Mouse (Mus musculus): ENCODE results near the gene Zfp65.

Zfp65 gene

DNA sequence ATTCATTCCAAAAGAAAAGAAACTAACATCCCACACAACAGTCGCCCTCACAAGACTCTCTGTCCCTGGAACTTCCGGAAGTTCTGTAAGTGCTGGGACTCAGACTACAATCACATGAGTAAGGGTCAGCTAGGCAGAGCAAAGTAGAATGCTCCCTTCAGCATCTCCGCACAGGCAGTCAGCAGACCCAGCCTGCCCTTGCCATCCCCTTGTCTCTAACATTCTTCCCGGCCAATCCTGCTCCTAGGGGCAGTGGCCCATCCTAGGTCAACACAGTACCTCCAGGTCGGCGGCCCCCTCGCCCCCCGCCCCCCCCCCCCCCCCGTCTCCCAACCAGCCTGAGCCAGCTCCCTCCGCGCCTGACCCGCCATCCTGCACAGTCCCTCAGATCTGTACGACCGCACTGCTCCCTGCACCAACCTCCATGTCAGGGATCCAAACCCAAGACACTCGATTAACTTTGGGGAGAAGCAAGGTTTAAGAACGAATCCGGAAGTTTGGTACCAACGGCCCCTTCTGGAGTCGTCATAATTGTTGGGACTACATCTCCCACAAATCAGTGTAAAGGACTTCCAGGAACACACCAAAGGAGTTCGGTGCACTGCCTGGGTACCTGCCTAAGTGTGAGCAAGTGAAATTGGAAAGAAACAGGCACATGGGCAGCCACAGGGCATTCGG is at the start of gene Zfp65:
Zfp65 (minus strand) TSS at position 533 of the 678 bp plus-strand sequence.
- no peak for TF ChIP-seq GATA4 (IDR thresholded peaks at IDR 0.05; ENCODE audit: insufficient replicate concordance, low read length)

DNA sequence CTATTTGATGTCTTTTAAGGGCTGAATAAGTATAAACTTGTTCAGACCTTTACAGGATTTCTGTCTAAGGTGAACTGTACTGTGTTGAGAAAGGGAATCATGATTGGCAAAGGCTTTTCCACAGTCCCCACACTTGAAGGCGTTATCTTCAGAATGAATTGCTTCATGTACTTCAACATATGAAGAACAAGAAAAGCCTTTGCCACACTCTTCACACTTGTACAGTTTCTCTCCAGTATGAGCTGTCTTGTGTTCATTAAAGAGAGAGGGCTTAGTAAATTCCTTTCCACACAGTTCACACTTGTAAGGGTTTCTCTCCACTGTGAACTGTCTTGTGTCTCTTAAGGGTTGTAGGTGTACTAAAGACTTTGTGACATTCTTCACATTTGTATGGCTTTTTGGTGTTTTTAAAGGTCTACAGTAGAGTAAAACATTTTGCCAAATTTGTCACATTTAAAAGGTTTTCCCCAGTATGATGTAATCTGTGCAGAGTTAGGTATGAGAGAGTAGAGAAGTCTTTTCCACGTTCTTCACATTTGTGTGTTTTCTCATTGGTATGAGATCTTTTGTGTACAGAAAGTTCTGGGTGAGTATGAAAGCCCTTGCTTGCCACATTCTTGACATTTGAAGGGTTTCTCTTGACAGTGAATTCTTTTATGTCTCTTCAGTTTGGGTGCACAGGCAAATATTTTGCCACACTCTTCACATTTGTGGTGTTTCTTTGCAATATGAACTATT is 34.2 kb upstream of the Zfp65 start:
- TF ChIP-seq GATA4 (IDR thresholded peaks at IDR 0.05; ENCODE audit: insufficient replicate concordance, low read length), result no peak

DNA sequence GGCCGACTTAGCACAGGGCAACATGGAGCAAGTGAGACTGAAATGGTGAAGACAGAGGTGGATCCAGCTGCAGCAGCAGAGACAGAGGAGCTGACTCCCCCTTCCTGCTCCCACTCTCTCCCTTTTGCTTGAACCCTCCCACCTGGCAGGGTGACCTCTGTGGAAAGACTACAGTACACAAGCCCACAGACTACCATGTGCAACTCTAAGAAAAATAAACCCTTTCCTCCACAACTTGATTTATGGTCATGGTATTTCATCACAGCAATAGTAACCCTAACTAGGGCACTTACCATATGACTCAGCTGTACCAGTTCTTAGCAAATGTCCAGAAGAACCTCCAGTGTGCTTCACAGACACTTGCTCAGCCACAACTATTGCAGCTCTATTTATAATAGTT is 31.0 kb upstream of the Zfp65 start:
- TF ChIP-seq GATA4 (IDR thresholded peaks at IDR 0.05; ENCODE audit: insufficient replicate concordance, low read length), result no peak

DNA sequence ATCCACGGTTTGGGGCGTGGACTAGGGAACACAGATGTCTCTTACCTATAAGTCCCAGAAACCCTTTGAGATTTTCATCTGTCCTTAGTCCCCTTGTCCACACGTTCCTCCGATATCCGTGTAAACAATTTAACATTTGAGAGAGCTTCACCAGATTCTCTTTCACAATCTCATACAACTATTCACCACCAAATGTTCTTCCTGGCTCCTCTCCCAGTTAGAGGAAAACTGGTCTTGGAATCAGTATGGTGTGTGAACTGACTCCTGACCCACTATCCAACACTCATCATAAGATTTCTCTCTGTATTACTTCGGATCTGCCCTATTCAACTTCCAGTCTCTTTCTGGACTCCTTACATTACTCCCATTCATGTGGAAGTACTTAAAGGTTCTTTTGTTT is 26.8 kb upstream of the Zfp65 start:
- TF ChIP-seq GATA4 (IDR thresholded peaks at IDR 0.05; ENCODE audit: insufficient replicate concordance, low read length), result no peak

DNA sequence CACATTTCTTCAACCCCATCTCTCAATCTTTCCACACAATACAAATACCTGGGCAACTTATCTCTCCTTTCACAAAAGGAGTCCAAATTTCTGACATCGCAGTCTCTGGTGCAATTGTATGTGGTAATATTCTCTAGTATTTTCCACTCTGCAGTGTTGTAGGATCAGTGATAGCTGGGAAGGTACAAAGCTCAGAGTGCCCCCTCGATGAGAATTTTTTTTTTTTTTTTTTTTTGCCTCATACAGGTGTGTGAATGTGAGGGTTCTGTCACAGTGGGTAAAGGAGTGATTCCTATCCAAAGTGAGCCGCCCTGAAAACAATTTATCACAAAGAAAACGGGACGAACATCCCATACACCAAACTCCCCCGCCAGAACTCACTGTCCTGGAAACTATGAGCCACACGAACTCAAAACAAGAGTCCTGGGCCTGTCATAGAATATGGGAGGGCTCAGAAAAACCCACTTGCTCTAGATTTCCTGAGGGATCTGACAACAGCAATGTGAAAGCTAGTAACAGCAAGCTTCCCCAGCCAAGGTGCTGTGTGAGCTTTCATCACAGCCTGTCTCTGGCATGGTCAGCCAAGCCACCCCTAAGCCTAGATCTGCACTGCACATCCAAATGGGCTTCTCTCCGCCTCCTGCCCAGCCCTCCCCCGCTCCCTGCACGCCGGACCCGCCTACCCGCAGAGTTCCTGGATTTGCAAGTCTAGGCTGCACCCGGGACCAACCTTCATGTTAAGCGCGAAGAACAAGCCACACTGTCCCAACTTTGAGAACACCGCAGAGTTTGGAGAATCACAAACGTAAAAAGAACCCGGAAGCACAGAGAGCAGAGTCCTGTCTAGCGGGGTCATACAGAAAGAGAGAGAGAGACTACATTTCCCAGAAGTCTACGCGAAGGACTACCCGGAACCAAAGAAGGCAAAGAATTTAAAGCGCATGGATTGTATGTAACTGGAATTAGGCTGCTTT is 25.6 kb upstream of the Zfp65 start, which contains the start of gene Zfp85:
Zfp85 (minus strand) TSS at position 896 of the 974 bp plus-strand sequence.
- TF ChIP-seq GATA4 (IDR thresholded peaks at IDR 0.05; ENCODE audit: insufficient replicate concordance, low read length), result no peak

DNA sequence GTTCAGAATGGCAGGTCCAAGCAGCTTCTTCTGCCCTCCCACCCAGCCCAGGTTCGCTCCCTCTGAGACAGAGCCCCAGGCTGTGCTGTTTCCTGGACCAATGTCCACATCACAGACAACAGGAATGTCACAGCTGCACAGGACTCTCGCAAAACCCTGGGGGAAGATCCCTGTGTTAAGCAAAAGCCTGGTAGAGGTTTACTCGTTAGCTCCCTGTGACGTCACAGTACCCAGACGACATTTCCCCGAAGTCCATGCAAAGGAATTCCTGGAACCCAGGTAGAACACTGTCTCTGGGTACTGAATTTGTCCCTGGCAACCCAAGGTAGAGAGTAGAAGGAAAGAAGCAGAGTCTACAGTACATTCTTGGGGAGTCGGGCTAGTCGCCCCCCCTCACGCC is 14.9 kb upstream of the Zfp65 start:
- TF ChIP-seq GATA4 (IDR thresholded peaks at IDR 0.05; ENCODE audit: insufficient replicate concordance, low read length), result no peak

DNA sequence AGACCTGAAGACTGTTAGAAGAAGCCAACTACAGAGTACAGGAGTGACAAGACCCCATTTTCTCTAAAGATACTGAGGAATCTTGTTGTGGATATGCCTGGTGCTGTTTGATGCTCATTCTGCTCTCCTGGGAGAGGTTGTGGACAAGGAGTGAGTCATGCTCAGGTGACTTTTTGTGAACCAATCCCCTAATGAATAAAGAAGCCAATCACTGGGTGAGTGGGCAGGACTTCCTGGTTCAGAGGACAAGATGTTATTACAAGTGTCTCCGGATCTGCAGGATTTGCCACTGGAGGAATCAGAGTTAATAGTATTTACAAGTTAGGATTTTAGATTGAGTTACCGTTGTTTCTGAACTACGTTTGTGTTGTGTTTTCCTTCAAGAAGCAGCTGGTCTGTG is 14.0 kb upstream of the Zfp65 start:
- TF ChIP-seq GATA4 (IDR thresholded peaks at IDR 0.05; ENCODE audit: insufficient replicate concordance, low read length), result no peak

DNA sequence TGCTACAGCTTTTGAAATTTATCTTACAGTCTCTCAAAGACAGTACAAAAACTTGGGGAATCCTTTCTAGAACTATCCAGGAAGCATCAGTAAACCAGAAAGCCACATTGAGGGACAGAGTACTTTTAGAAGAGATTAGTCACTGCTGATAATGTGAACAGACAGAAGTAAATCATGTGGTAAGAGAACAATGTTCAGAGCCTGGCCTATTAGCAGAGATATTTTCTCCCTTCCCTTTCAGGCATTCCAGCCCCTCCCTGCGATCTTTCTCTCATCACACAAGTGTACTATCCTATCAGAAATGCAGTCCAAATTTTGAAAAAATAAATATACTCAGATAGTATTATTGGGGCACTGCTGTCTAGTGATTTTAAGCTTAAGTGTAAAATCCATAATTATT is 867 bp downstream of the Zfp65 start:
- no peak for TF ChIP-seq GATA4 (IDR thresholded peaks at IDR 0.05; ENCODE audit: insufficient replicate concordance, low read length)

DNA sequence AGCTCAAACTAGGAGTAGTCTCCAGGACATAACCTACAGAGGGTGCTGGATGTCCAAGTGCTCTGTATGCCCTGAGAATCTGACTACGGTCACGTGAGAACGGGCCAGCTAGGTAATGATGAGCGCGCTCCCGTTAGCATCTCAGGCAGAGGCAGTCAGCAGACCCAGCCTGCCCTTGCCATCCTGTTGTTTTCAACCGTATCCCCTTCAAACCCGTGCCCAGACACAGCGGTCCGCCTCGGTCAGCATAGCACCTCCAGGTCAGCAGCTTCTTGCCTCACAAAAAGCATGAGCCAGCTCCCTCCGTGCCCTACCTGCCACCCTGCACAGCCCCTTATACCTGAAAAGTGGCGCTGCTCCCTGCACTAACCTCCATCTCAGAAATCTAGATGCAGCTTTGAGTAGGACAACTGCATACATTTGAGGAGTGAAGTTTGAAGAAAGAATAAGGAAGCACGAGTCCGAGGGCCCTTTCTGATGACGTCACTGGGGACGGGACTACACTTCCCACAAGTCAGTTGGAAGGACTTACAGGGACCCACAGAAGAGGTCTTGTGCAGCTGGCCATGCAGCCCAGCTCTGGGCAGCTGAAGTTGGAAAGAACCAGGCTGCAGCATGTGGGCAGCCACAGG is 5.0 kb downstream of the Zfp65 start:
- no peak for TF ChIP-seq GATA4 (IDR thresholded peaks at IDR 0.05; ENCODE audit: insufficient replicate concordance, low read length)

DNA sequence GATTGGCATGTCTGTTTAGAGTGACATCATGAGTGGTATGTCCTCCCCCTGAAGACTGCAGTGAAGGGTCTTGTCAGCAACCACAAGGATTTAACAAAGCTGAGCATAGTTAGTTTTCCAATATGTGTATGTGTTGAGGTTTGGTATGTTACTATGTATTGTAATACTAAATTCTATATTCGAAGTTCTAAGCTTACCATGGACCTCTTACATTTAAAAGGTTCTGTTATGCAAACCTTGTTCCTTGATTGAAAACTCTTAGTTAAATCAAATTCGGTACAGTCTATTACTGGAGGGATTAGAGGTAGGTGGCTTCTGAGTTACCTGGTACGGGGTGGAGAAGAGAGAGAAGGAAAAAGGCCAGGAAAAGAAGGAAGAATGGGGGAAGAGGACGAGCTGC is 42.0 kb downstream of the Zfp65 start, which contains the start of gene Zfp738:
Zfp738 (minus strand) TSS at position 101 of the 400 bp plus-strand sequence.
- no peak for TF ChIP-seq GATA4 (IDR thresholded peaks at IDR 0.05; ENCODE audit: insufficient replicate concordance, low read length)

DNA sequence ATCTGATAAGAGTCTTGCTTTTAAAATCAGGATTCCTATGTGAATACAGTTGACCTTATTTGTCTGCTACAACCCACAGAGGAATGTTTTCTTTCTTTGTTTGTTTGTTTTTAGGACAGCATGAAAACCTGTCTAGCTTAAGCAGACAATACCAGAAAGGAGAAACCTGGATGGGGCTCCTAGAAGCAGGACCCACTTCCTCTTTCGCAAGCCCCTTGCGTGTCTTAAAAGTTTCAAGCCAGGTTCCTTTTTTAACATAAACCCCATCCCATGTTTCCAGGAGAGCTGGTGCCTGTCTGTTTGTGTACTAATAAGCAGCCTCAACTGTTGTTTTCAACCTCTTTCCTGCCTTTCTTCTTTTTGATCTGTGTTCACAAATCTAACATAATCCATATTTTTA is 54.1 kb downstream of the Zfp65 start:
- TF ChIP-seq GATA4 (IDR thresholded peaks at IDR 0.05; ENCODE audit: insufficient replicate concordance, low read length), result no peak

Data from liver, adult (tissue).